Mouse (Mus musculus) heart, embryonic 12.5 days (tissue): ENCODE measurements around the gene Iqsec1. TPM values are rescaled to one million over a fixed set of nuclear protein-coding genes. Genes with fewer than 3 reads are reported as not detected.

Source experiments
- ATAC-seq: fragments of 200-750 bp; cut with Nextera tagmentation; 2 replicates; pipeline ENCODE4 v1.8.0; 2017; ENCODE audit warnings: moderate TSS enrichment, moderate library complexity; ENCODE audit not compliant: insufficient number of reproducible peaks, low FRiP score
- H3K27ac ChIP-seq: fragments of 300-500 bp; sonication (generic); 2 replicates; pipeline ENCODE4 v1.5.1; 2016; ENCODE audit warnings: mild to moderate bottlenecking, moderate library complexity; ENCODE audit not compliant: poor library complexity, severe bottlenecking
- H3K27me3 ChIP-seq: fragments of 300-500 bp; sonication (generic); replicated peaks from 2 replicates; pipeline ENCODE4 v1.6.1; 2016; ENCODE audit warnings: mild to moderate bottlenecking, moderate library complexity
- H3K36me3 ChIP-seq: fragments of 300-500 bp; sonication (generic); 2 replicates; pipeline ENCODE4 v1.6.1; 2016; ENCODE audit warnings: mild to moderate bottlenecking, moderate library complexity
- H3K4me1 ChIP-seq: fragments of 300-500 bp; sonication (generic); replicated peaks from 2 replicates; pipeline ENCODE4 v1.6.1; 2016; ENCODE audit warnings: mild to moderate bottlenecking
- H3K4me2 ChIP-seq: fragments of 300-500 bp; sonication (generic); 2 replicates; pipeline ENCODE4 v1.6.1; 2016; ENCODE audit warnings: mild to moderate bottlenecking, moderate library complexity
- H3K4me3 ChIP-seq: fragments of 300-500 bp; sonication (generic); 2 replicates; pipeline ENCODE4 v1.5.1; 2016; ENCODE audit warnings: mild to moderate bottlenecking
- H3K9ac ChIP-seq: fragments of 300-500 bp; sonication (generic); 2 replicates; pipeline ENCODE4 v1.6.1; 2016; ENCODE audit warnings: mild to moderate bottlenecking, moderate library complexity
- H3K9me3 ChIP-seq: fragments of 300-500 bp; sonication (generic); replicated peaks from 2 replicates; pipeline ENCODE4 v1.6.1; 2016; ENCODE audit warnings: mild to moderate bottlenecking, moderate library complexity
- WGBS: fragments of 180-500 bp; shearing (Covaris S2); methylation state at CpG from one replicate; pipeline ENCODE4 v1.1.7; 2016; 5-methylcytosine and 5-hydroxymethylcytosine counted together
- polyA plus RNA-seq: library from polyadenylated mRNA; unstranded; fragments of >200 nt; fragmentation: Nextera tagmentation; extraction: Ambion mirVana; gene quantifications from 2 replicates; pipeline ENCODE4 v1.2.1, GENCODE M21; 2016

The Iqsec1 gene
- polyA plus RNA-seq, 1 experiment from 2014 or later: 20.8 TPM

GRCm38 (mm10) chr6:90763959-90764591 is 224.4 kb downstream of the Iqsec1 start:
- peak overlapping the region; percentile 39; the same call in 1 of the 2 replicates for H3K9ac ChIP-seq
- peak; percentile 83 for ATAC-seq

GRCm38 (mm10) chr6:90763295-90763694 is 225.2 kb downstream of the Iqsec1 start:
- Histone ChIP-seq H3K36me3 (no peaks in the 10 kb centered on the region), H3K27ac (peak overlapping the region; percentile 71), H3K9ac (peak overlapping the region; percentile 39), H3K4me1 (peaks cover 52% of the 10 kb centered on the region), H3K9me3 (no peaks in the 10 kb centered on the region), H3K4me2 (peak overlapping the region; percentile 44), H3K27me3 (no peaks in the 10 kb centered on the region), H3K4me3 (no peak overlapping the region)
- 79% methylated on average over 4 of the region's 4 CpGs for WGBS
- no peak for ATAC-seq

More at GRCm38 (mm10) chr6:90763959-90764591, 224.4 kb downstream of the Iqsec1 start:
- Histone ChIP-seq H3K36me3 (no peaks in the 10 kb centered on the region), H3K4me2 (peak overlapping the region; percentile 39), H3K27me3 (no peaks in the 10 kb centered on the region), H3K9me3 (no peaks in the 10 kb centered on the region), H3K4me1 (peaks cover 52% of the 10 kb centered on the region), H3K4me3 (no peak overlapping the region), H3K27ac (peak overlapping the region; percentile 71)
- 29% methylated on average over 18 of the region's 18 CpGs for WGBS

GRCm38 (mm10) chr6:90762120-90762736 is 226.3 kb downstream of the Iqsec1 start:
- WGBS: 84% methylated on average over 2 of the region's 2 CpGs
- ATAC-seq: no peak
- no peaks in the 10 kb centered on the region for H3K27me3 ChIP-seq
- H3K4me2 ChIP-seq: no peak overlapping the region
- no peaks in the 10 kb centered on the region for H3K36me3 ChIP-seq
- no peak overlapping the region for H3K27ac ChIP-seq
- no peak overlapping the region for H3K4me3 ChIP-seq
- peaks cover 56% of the 10 kb centered on the region for H3K4me1 ChIP-seq
- no peak overlapping the region for H3K9ac ChIP-seq
- H3K9me3 ChIP-seq: no peaks in the 10 kb centered on the region

GRCm38 (mm10) chr6:90761301-90762056 is 227.0 kb downstream of the Iqsec1 start:
- Histone ChIP-seq H3K9ac (no peak overlapping the region), H3K4me2 (no peak overlapping the region), H3K4me3 (no peak overlapping the region), H3K36me3 (no peaks in the 10 kb centered on the region), H3K9me3 (no peaks in the 10 kb centered on the region), H3K27me3 (no peaks in the 10 kb centered on the region), H3K4me1 (peaks cover 64% of the 10 kb centered on the region), H3K27ac (no peak overlapping the region)
- WGBS: 86% methylated on average over 4 of the region's 4 CpGs
- no peak for ATAC-seq

GRCm38 (mm10) chr6:90760886-90761285 is 227.6 kb downstream of the Iqsec1 start:
- H3K4me1 ChIP-seq: peaks cover 70% of the 10 kb centered on the region
- H3K9me3 ChIP-seq: no peaks in the 10 kb centered on the region
- no peaks in the 10 kb centered on the region for H3K36me3 ChIP-seq
- no peak overlapping the region for H3K4me2 ChIP-seq
- 55% methylated on average over 5 of the region's 5 CpGs for WGBS
- H3K27ac ChIP-seq: no peak overlapping the region
- no peak overlapping the region for H3K9ac ChIP-seq
- no peaks in the 10 kb centered on the region for H3K27me3 ChIP-seq
- H3K4me3 ChIP-seq: no peak overlapping the region
- no peak for ATAC-seq

- ATAC-seq: no peak
- Histone ChIP-seq H3K27me3 (no peaks in the 10 kb centered on the region), H3K9me3 (no peaks in the 10 kb centered on the region), H3K4me3 (no peak overlapping the region), H3K9ac (no peak overlapping the region), H3K27ac (no peak overlapping the region), H3K36me3 (no peaks in the 10 kb centered on the region), H3K4me1 (peaks cover 71% of the 10 kb centered on the region), H3K4me2 (no peak overlapping the region)
- WGBS: 69% methylated on average over 2 of the region's 2 CpGs
Observed at GRCm38 (mm10) chr6:90759754-90760153, 228.7 kb downstream of the Iqsec1 start.

- Histone ChIP-seq H3K36me3 (no peaks in the 10 kb centered on the region), H3K27me3 (no peaks in the 10 kb centered on the region), H3K9me3 (no peaks in the 10 kb centered on the region), H3K4me1 (peaks cover 71% of the 10 kb centered on the region), H3K4me3 (no peak overlapping the region), H3K9ac (no peak overlapping the region), H3K4me2 (no peak overlapping the region), H3K27ac (no peak overlapping the region)
- no peak for ATAC-seq
- WGBS: 80% methylated on average over 2 of the region's 2 CpGs
Observed at GRCm38 (mm10) chr6:90758155-90758554, 230.3 kb downstream of the Iqsec1 start.

- H3K9me3 ChIP-seq: no peaks in the 10 kb centered on the region
- no peaks in the 10 kb centered on the region for H3K36me3 ChIP-seq
- peaks cover 68% of the 10 kb centered on the region for H3K4me1 ChIP-seq
- no peak for ATAC-seq
- no peak overlapping the region for H3K4me3 ChIP-seq
- WGBS: 65% methylated on average over 12 of the region's 12 CpGs
- H3K27ac ChIP-seq: no peak overlapping the region
- H3K27me3 ChIP-seq: no peaks in the 10 kb centered on the region
- no peak overlapping the region for H3K9ac ChIP-seq
- H3K4me2 ChIP-seq: no peak overlapping the region
Observed at GRCm38 (mm10) chr6:90757427-90757883, 231.0 kb downstream of the Iqsec1 start.

- H3K27ac ChIP-seq: peak overlapping the region; percentile 24
Observed at GRCm38 (mm10) chr6:90756561-90756960, 231.9 kb downstream of the Iqsec1 start.

GRCm38 (mm10) chr6:90755613-90755941 is 232.9 kb downstream of the Iqsec1 start:
- no peaks in the 10 kb centered on the region for H3K27me3 ChIP-seq
- no peak overlapping the region for H3K9ac ChIP-seq
- ATAC-seq: no peak
- H3K27ac ChIP-seq: no peak overlapping the region
- no peaks in the 10 kb centered on the region for H3K9me3 ChIP-seq
- WGBS: 83% methylated on average over 6 of the region's 6 CpGs
- H3K4me2 ChIP-seq: no peak overlapping the region
- H3K4me3 ChIP-seq: no peak overlapping the region
- no peaks in the 10 kb centered on the region for H3K36me3 ChIP-seq
- H3K4me1 ChIP-seq: peaks cover 67% of the 10 kb centered on the region

More at GRCm38 (mm10) chr6:90756561-90756960, 231.9 kb downstream of the Iqsec1 start:
- Histone ChIP-seq H3K4me2 (no peak overlapping the region), H3K36me3 (no peaks in the 10 kb centered on the region), H3K4me1 (peaks cover 67% of the 10 kb centered on the region), H3K27me3 (no peaks in the 10 kb centered on the region), H3K9me3 (no peaks in the 10 kb centered on the region), H3K9ac (no peak overlapping the region), H3K4me3 (no peak overlapping the region)
- 67% methylated on average over 5 of the region's 5 CpGs for WGBS
- no peak for ATAC-seq

- no peak overlapping the region for H3K9ac ChIP-seq
- H3K9me3 ChIP-seq: no peaks in the 10 kb centered on the region
- no peaks in the 10 kb centered on the region for H3K36me3 ChIP-seq
- peaks cover 66% of the 10 kb centered on the region for H3K4me1 ChIP-seq
- no peak overlapping the region for H3K4me3 ChIP-seq
- WGBS: 69% methylated on average over 7 of the region's 7 CpGs
- no peak for ATAC-seq
- H3K4me2 ChIP-seq: no peak overlapping the region
- H3K27ac ChIP-seq: no peak overlapping the region
- H3K27me3 ChIP-seq: no peaks in the 10 kb centered on the region
Observed at GRCm38 (mm10) chr6:90754927-90755612, 233.4 kb downstream of the Iqsec1 start.
